Mouse (Mus musculus): ENCODE measurements around the gene Rbms3. TPM values are rescaled to one million over a fixed set of nuclear protein-coding genes. Genes with fewer than 3 reads are reported as not detected.

Gene Rbms3
- total RNA-seq, 1 experiment: 2.2 TPM

DNA sequence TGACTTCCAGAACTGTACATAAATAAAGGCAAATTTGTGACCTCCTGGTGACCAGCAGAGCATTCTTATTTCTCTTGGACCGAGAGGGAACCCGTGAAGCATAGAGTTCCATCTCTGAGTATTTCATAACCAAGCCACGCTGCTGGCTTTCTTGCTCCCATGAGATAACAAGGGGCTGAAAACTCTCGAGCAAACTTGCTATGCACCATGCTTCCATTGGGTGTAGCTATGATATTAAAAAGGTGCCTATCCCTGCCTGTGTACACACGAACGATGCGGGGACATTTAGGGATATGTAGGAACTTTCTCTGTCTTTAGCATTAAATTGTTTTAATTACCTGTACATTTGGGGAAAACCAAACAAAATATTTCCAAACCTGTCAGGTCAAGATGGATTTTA, 827.1 kb downstream of the Rbms3 start:
- Histone ChIP-seq H3K4me1 (ENCODE audit: control insufficient read depth in 2 of 2, insufficient read depth in 2 of 2, low read length in 2 of 2, poor library complexity in 1 of 2) (no peaks in the 10 kb centered on the region), H3K4me3 (ENCODE audit: insufficient read depth in 1 of 2, low read depth in 1 of 2, low read length in 2 of 2, poor library complexity in 1 of 2, severe bottlenecking in 1 of 2) (no peak overlapping the region), H3K9me3 (ENCODE audit: control insufficient read depth, insufficient read depth, low read depth, low read length) (no peaks in the 10 kb centered on the region), H3K36me3 (ENCODE audit: control insufficient read depth, insufficient read depth, low read length, poor library complexity, severe bottlenecking) (no peaks in the 10 kb centered on the region), H3K27ac (ENCODE audit: insufficient read depth, low read depth, low read length, poor library complexity, severe bottlenecking) (no peak overlapping the region), H3K9ac (ENCODE audit: insufficient read depth, low read depth, low read length, poor library complexity, severe bottlenecking) (no peak overlapping the region)
- no peak for DNase-seq (ENCODE audit: low read depth, low spot score)
- in situ Hi-C loops (cut with MboI; ENCODE audit: low sequenced_read_pairs in 2 of 2, unreplicated experiment in 2 of 2): no loop called here
- no peak for TF ChIP-seq MAFK (IDR thresholded peaks at IDR 0.05; ENCODE audit: insufficient read depth, low read depth, low read length)
- no peak for TF ChIP-seq HCFC1 (IDR thresholded peaks at IDR 0.05; ENCODE audit: borderline replicate concordance, insufficient read depth, low read length)
- TF ChIP-seq ZNF384 (IDR thresholded peaks at IDR 0.05; ENCODE audit: low read depth, low read length): no peak
- no peak for TF ChIP-seq ZC3H11A (IDR thresholded peaks at IDR 0.05; ENCODE audit: borderline replicate concordance, low read depth, low read length)
- TF ChIP-seq CHD2 (IDR thresholded peaks at IDR 0.05; ENCODE audit: low read depth, low read length): no peak

DNA sequence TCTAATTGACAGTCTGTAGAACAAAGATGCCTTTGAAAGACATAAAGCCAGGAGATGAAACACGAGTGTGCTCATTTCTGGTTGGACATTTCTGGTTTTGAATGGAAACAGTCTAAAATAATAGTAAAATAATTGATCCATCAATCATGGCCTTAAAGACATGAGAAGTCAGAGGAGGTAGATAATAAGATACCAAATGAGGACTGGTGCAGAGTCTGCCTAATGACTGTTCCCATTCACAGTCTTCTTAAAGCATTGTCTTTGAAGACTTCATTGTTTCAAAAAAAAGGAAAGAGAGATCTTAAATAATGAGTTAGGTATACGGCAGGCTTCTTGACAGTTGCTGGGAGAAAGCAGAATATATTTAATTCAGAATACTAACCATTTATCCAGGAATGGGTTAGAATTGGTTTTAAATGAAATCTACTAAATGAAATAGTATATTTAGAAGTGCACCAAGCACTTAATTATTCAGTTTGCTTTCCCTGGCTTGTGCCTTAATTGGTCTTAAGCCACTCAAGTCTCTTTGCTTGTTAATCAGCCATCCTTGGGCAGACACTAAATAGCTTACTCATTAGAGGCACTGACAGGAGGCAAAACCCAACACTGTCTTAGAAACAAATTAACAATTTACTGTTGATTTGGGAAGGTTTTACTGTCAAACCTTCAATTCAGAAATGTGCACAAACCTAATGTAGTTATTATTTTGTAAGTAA, 834.3 kb downstream of the Rbms3 start:
- no peaks in the 10 kb centered on the region for H3K9me3 ChIP-seq (ENCODE audit: control insufficient read depth, insufficient read depth, low read depth, low read length)
- no peak overlapping the region for H3K9ac ChIP-seq (ENCODE audit: insufficient read depth, low read depth, low read length, poor library complexity, severe bottlenecking)
- H3K4me1 ChIP-seq (ENCODE audit: control insufficient read depth in 2 of 2, insufficient read depth in 2 of 2, low read length in 2 of 2, poor library complexity in 1 of 2): no peaks in the 10 kb centered on the region
- H3K4me3 ChIP-seq (ENCODE audit: insufficient read depth in 1 of 2, low read depth in 1 of 2, low read length in 2 of 2, poor library complexity in 1 of 2, severe bottlenecking in 1 of 2): no peak overlapping the region
- no peak overlapping the region for H3K27ac ChIP-seq (ENCODE audit: insufficient read depth, low read depth, low read length, poor library complexity, severe bottlenecking)
- no peak for DNase-seq (ENCODE audit: low read depth, low spot score)
- H3K36me3 ChIP-seq (ENCODE audit: control insufficient read depth, insufficient read depth, low read length, poor library complexity, severe bottlenecking): no peaks in the 10 kb centered on the region
- in situ Hi-C loops (cut with MboI; ENCODE audit: low sequenced_read_pairs in 2 of 2, unreplicated experiment in 2 of 2): no loop called here
- TF ChIP-seq CHD2 (IDR thresholded peaks at IDR 0.05; ENCODE audit: low read depth, low read length): no peak
- TF ChIP-seq HCFC1 (IDR thresholded peaks at IDR 0.05; ENCODE audit: borderline replicate concordance, insufficient read depth, low read length): no peak
- no peak for TF ChIP-seq ZC3H11A (IDR thresholded peaks at IDR 0.05; ENCODE audit: borderline replicate concordance, low read depth, low read length)
- TF ChIP-seq MAFK (IDR thresholded peaks at IDR 0.05; ENCODE audit: insufficient read depth, low read depth, low read length): no peak
- TF ChIP-seq ZNF384 (IDR thresholded peaks at IDR 0.05; ENCODE audit: low read depth, low read length): no peak

DNA sequence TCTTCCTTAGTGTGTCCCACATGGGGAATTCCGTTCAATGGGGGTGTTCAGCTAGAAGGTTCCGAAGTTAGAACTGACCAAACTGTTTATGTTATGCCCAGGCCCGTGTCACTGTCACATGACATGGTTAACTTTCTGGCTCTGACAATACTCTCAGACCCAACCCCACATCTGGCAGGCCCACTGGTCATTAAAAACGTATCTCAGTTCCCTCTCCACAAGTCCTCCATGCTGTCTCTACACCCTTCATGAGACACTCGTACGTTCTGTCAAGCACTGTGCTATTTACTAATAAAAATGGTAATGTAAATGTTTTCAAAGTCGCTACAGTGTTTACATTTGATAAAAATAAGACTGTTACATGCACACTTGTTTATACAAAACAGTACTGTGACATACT, 837.9 kb downstream of the Rbms3 start:
- no peaks in the 10 kb centered on the region for H3K36me3 ChIP-seq (ENCODE audit: control insufficient read depth, insufficient read depth, low read length, poor library complexity, severe bottlenecking)
- no peak overlapping the region for H3K4me3 ChIP-seq (ENCODE audit: insufficient read depth in 1 of 2, low read depth in 1 of 2, low read length in 2 of 2, poor library complexity in 1 of 2, severe bottlenecking in 1 of 2)
- no peak overlapping the region for H3K9ac ChIP-seq (ENCODE audit: insufficient read depth, low read depth, low read length, poor library complexity, severe bottlenecking)
- no peaks in the 10 kb centered on the region for H3K4me1 ChIP-seq (ENCODE audit: control insufficient read depth in 2 of 2, insufficient read depth in 2 of 2, low read length in 2 of 2, poor library complexity in 1 of 2)
- in situ Hi-C loops (cut with MboI; ENCODE audit: low sequenced_read_pairs in 2 of 2, unreplicated experiment in 2 of 2): no loop called here
- DNase-seq (ENCODE audit: low read depth, low spot score): no peak
- no peaks in the 10 kb centered on the region for H3K9me3 ChIP-seq (ENCODE audit: control insufficient read depth, insufficient read depth, low read depth, low read length)
- H3K27ac ChIP-seq (ENCODE audit: insufficient read depth, low read depth, low read length, poor library complexity, severe bottlenecking): no peak overlapping the region
- TF ChIP-seq HCFC1 (IDR thresholded peaks at IDR 0.05; ENCODE audit: borderline replicate concordance, insufficient read depth, low read length) (no peak), ZC3H11A (IDR thresholded peaks at IDR 0.05; ENCODE audit: borderline replicate concordance, low read depth, low read length) (no peak), MAFK (IDR thresholded peaks at IDR 0.05; ENCODE audit: insufficient read depth, low read depth, low read length) (no peak), CHD2 (IDR thresholded peaks at IDR 0.05; ENCODE audit: low read depth, low read length) (no peak), ZNF384 (IDR thresholded peaks at IDR 0.05; ENCODE audit: low read depth, low read length) (no peak)

- Histone ChIP-seq H3K27ac (ENCODE audit: insufficient read depth, low read depth, low read length, poor library complexity, severe bottlenecking) (no peak overlapping the region), H3K4me3 (ENCODE audit: insufficient read depth in 1 of 2, low read depth in 1 of 2, low read length in 2 of 2, poor library complexity in 1 of 2, severe bottlenecking in 1 of 2) (no peak overlapping the region), H3K9ac (ENCODE audit: insufficient read depth, low read depth, low read length, poor library complexity, severe bottlenecking) (no peak overlapping the region), H3K36me3 (ENCODE audit: control insufficient read depth, insufficient read depth, low read length, poor library complexity, severe bottlenecking) (no peaks in the 10 kb centered on the region), H3K4me1 (ENCODE audit: control insufficient read depth in 2 of 2, insufficient read depth in 2 of 2, low read length in 2 of 2, poor library complexity in 1 of 2) (no peaks in the 10 kb centered on the region), H3K9me3 (ENCODE audit: control insufficient read depth, insufficient read depth, low read depth, low read length) (no peaks in the 10 kb centered on the region)
- DNase-seq (ENCODE audit: low read depth, low spot score): no peak
- TF ChIP-seq CHD2 (IDR thresholded peaks at IDR 0.05; ENCODE audit: low read depth, low read length): no peak
- no peak for TF ChIP-seq ZC3H11A (IDR thresholded peaks at IDR 0.05; ENCODE audit: borderline replicate concordance, low read depth, low read length)
- no peak for TF ChIP-seq ZNF384 (IDR thresholded peaks at IDR 0.05; ENCODE audit: low read depth, low read length)
- no peak for TF ChIP-seq MAFK (IDR thresholded peaks at IDR 0.05; ENCODE audit: insufficient read depth, low read depth, low read length)
- TF ChIP-seq HCFC1 (IDR thresholded peaks at IDR 0.05; ENCODE audit: borderline replicate concordance, insufficient read depth, low read length): no peak
- in situ Hi-C loops (cut with MboI; ENCODE audit: low sequenced_read_pairs in 2 of 2, unreplicated experiment in 2 of 2): no loop called here
These were observed 843.3 kb downstream of the Rbms3 start for GRCm38 (mm10) chr9:116786136-116787046.

Data from ES-E14 (cell line).